Mouse (Mus musculus) granulocyte monocyte progenitor cell, adult 5-6 weeks (primary cell): ENCODE data around the gene Hkdc1. TPM values are rescaled to one million over a fixed set of nuclear protein-coding genes. Genes with fewer than 3 reads are reported as not detected.

Experiments used
- ATAC-seq: replicated peaks from 2 replicates; pipeline ENCODE4 v1.8.0; 2016; ENCODE audit warnings: mild to moderate bottlenecking, moderate TSS enrichment, inconsistent platforms; ENCODE audit not compliant: poor library complexity, severe bottlenecking
- total RNA-seq, 2 experiments: library from RNA; stranded (forward) in 1 of 2; stranded (reverse) in 1 of 2; fragments of 200-712, 200-1000 nt in 1 of 2; fragments of >200 nt in 1 of 2; fragmentation: Nextera tagmentation in 1 of 2; gene quantifications; 2 replicates each; pipeline ENCODE4 v1.2.3; 2014 to 2017

Gene Hkdc1
- total RNA-seq, 2 experiments from 2014 or later: not detected

GRCm38 (mm10) chr10:62383011-62383410, 39.3 kb downstream of the Hkdc1 start:
- ATAC-seq: no peak

DNA sequence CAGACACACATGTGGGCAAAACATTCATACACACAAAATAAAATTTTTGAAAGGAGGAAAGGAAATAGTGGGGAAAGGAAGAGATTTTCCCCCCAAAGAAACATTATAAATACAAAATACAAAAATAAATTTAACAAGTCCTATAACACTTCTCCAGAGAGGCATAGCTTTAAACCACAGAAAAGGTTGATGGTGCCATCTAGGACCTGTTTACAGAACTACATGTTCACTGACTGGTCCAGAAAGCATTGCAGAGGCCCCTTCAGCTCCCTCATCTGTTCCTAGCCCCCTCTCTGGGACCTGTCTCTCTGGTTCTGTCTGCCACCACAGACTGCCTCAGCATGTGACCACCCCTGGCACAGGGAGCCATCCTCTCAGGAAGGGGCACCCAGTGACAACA, 41.4 kb downstream of the Hkdc1 start:
- ATAC-seq: no peak

GRCm38 (mm10) chr10:62379808-62380207, 42.5 kb downstream of the Hkdc1 start, which contains the start of gene Hk1:
Gene Hk1, minus strand, starts transcription at chr10:62379908.
- no peak for ATAC-seq

- ATAC-seq: 0 out of 2 replicates have a peak, but pooled peaks have one; percentile 33
Observed at GRCm38 (mm10) chr10:62358827-62359226, 63.5 kb downstream of the Hkdc1 start.

DNA sequence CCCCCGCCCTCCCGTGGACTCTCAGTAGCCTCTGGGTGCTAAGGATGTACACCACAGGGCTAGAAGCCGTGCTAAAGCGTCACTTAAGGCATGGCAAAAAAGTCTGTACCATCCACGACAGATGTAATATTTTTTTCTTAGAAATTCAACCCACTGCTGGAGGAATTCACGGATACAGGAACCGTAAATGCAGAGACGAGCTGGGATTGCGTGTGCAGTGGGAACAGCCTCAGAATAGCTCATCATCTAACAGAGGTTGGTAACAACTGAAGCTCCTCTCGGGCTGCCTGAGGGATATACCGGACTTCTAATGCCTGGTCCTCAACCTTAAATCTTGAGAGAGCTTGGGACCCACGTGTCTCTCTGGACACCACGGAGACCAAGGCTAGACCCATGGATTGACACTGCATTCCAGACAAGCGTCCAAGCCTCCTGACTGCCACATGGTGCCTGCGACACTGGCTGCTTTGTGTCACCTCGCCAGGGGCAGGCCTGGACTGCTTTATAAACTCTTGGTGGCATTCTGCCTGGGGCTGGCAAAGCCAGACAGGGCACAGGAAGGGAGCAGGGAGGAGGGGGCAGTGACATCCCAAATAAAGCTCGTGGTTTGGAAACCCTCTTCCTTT, 66.1 kb downstream of the Hkdc1 start:
- ATAC-seq: no peak

DNA sequence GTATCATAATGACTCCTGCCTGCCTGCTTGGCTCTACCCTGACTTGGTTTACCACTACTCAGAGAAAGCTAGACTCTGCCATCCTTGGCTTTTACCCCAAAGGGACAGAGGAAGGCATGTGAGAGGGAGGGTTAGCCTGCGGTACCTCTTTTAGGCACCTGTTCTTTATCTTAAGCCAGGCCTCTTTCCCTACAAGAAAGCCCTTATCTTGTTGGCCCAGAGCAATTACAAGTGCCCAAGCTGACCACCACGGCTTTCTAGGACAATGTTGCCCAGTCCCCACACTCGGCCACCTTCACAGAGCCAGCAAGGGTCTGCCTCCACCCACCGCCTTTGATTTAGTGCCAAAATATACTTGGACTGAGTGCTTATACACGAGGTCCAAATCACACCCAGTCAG, 77.1 kb downstream of the Hkdc1 start:
- ATAC-seq: no peak

DNA sequence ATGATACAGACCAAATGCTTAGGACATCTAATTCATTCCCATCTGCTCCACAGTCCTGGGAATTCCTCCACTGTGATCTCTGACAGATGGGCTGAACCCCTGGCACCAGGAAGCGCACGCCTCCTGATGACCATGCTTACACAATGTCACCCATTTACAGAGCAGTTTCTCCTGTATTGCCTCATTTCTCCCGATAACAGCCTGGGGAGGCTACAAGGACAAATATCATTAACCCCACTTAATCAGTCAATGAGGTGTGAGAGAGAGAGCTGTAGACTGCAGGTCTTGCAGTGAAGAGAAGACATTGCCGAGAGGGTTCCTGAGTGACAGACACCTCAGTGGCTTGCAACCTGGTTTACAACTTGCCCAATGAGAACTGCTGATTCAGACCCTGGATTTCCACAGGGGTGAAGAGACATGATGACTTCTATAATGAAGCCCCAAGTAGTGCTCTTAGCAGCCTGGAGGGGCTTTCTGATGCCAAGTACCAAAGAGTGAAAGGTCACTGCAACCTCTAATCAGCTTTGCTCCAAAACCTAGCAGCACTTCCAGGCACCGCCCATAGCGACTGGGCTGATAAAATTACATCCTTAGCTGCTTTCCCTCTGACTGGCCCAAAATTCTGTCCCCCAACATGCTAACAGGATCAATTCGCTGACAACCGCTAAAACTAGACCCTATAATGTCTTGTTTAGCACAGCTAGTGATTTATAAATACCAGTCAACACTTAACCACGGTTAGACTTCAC, 78.1 kb downstream of the Hkdc1 start:
- no peak for ATAC-seq

GRCm38 (mm10) chr10:62342512-62342911, 79.8 kb downstream of the Hkdc1 start:
- no peak for ATAC-seq

DNA sequence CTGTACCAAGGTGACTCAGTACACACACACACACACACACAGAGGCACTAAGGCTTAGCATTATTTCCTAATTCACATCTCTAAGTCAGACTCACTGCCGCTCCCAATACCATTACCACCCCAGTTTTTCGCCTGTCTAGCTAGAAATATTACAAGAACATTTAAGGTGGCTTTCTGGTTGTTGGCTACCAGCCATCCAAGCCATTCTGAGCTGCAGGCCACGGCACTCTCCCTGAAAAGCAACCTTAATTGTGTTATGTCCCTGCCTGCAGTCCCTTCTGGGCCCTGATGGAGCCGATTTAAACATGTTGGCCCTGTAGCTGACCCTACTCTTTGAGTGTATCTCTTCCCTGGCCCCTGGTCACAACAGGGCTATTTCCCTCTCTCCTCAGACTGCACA, 80.3 kb downstream of the Hkdc1 start:
- no peak for ATAC-seq

GRCm38 (mm10) chr10:62340991-62341390, 81.3 kb downstream of the Hkdc1 start:
- no peak for ATAC-seq

- peak; percentile 80 for ATAC-seq
Observed at GRCm38 (mm10) chr10:62340095-62340731, 82.1 kb downstream of the Hkdc1 start.

- ATAC-seq: peak; percentile 40
Observed at GRCm38 (mm10) chr10:62339211-62340094, 82.8 kb downstream of the Hkdc1 start.

DNA sequence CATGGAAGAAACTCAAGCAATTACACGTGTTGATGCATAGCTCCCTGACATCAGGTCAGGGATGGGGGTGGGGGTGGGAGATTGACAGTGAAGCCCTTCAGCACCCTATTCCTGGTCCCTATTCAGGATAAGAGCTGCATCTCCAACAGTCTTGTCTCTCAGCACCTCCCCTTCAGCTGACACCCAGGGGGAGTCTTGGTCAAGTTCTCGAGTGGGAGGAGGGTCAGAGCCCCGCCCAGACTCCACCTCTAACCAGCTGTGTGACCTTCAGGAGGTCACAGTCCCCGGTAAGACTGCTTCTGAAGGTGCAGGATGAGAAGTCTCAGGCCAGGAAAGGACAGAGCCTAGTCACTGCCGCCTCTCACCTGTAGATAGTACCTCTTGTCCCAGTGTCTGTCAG, 83.7 kb downstream of the Hkdc1 start:
- ATAC-seq: no peak

- no peak for ATAC-seq
Observed at GRCm38 (mm10) chr10:62338176-62338575, 84.1 kb downstream of the Hkdc1 start.

DNA sequence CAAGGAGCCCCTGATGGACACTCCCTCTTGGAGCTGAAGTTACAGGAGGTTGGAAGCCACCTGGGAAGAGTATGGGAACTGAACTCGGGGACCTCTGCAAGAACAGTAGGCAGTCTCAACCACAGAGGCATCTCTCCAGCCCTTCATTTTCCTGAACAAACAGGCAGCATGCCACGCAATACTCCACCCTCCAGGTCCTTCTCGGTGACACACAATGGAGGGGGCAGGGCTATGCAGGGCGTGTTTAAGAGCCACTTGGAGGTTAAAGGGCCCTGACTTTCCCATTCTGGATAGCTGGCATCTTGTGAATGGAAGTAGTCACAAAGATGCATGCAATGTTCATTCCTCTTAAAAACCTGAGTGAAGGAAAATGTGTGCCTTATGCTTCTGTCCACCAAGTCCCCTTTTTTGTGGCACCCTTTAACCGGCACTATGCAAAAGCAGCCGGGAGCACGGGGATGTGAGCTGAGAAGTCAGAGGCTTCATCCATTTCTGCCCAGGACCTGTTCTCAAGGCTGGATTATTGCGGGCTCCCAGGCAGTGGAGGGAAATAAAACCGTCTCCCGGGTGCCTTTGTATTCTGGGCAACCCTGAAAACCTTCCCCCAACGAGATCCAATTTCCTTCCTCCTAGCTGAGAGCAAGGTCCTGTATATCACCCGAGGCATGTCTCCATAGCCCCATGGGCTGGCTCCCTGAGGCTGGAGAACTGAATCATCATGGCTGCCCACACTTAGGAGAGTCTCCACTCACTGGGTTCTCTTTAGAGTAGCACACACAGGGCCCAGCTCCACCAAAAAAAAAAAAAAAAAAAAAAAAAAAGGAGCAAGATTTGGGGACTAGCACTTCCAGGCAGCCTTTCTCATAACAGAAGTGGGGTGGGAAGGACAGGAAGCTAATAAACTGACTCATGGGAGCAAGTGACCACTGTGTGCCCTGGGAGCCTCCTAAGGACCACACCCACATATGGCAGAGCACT, 85.4 kb downstream of the Hkdc1 start:
- no peak for ATAC-seq

DNA sequence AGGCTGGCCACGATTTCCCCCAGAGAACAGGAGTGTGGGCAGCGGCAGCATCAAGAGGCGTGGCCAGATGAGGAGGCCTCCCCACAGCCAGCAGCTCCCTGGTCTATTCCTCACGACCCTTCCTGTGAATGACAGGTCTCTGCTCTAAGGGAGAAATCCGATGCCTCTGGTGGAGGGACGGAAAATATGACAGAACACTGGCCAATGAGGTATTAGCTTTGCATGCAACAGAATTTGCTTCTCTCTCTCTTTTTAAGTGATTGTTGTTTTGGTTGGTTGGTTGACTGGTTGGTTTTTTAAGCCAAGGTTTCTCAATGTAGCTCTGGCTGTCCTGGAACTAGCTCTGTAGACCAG, 86.9 kb downstream of the Hkdc1 start:
- ATAC-seq: no peak

DNA sequence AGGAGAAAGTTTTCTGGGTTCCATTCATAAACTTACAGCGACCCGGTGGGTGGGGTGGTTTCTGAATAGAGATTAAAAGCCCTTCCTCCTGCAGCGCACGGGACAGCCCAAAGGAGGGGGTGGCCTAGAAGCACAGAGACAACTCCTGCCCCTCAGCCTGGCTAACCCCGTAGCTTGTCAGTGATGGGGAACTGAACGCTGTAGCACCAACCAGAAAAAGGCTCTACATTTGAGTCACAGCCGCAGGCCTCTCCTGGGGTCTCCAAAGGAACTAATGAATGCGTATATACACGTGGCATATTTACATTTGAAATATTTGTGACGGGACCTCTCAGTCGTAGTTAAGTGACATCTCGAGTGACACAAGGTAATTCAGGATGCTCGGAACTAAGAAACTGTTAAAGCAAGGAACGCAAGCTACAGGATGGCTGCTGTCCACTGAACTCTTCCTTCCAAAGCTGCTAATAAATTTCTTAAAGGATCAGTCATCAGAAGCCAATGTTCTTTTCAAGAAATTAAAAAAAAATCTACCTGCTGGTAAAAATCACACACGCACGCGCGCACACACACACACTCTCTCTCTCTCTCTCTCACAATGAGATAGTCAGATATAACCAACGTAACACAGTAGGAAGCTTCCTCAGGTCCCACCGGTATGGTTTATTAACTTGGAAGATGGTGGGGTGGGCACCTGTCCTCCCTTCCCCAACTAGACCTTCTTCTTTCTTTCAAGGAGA, 87.4 kb downstream of the Hkdc1 start:
- ATAC-seq: no peak

GRCm38 (mm10) chr10:62333269-62333668, 89.0 kb downstream of the Hkdc1 start:
- no peak for ATAC-seq
